Mouse (Mus musculus): ENCODE results near the gene Armt1. TPM values are rescaled to one million over a fixed set of nuclear protein-coding genes. Genes with fewer than 3 reads are reported as not detected.

The Armt1 gene
- 13.9 and 16.8 TPM in 2 replicates for polyA plus RNA-seq (2014; fragmentation: Nextera tagmentation; extraction: Ambion mirVana)

DNA sequence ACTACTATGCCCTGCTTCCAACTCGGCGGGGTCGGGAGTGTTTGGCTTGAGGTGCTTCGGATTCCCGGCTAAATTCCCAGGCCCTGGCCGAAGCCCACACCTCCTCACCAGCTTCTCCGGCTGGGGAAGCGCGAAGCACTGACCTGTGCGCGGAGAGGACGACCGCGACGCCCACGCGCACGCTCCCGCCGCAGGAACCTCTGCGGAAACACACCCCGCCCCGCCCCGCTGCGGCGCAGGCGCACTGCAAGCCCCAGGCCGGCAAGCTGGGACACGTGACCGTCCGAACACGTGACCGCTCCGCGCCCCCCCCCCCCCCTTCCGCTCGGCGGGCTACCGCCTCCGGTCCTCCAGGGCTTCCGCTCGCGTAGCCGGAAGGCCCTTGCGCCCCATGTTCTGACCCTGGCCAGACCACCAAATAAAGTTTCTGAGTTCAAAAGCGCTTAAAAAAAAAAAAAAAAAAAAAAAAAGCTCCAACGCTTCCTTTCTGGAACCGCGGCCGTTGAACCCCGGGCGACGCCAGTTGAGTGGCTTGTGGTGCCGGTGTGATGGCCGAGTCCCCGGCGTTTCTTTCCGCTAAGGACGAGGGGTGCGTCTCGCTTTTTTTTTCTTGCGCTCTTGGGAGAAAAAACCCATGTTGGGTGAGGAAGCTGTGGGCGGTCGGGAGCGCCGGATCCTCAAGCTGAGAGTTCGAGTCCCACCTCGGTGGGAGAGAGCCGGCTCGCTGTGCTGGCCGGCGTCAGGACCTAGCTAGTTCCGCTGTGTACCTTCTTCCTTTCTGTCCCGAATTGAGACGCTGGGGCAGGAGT, at the start of gene Armt1, which contains the start of gene Rmnd1:
Gene Armt1 (plus strand): TSS at position 345 of the 809 bp plus-strand sequence.
Gene Rmnd1 (minus strand): TSS at position 266 of the 809 bp plus-strand sequence.
- H3K36me3 ChIP-seq (ENCODE audit: control insufficient read depth, insufficient read depth, low read length) = peaks cover 37% of the 10 kb centered on the region
- no peaks in the 10 kb centered on the region for H3K9me3 ChIP-seq (ENCODE audit: control insufficient read depth, low read length)
- H3K4me1 ChIP-seq (ENCODE audit: control insufficient read depth in 2 of 2, insufficient read depth in 2 of 2, low read length in 2 of 2) = peaks cover 6 to 19% of the 10 kb centered on the region in 2 experiments; a peak in 3 of 4 replicates
- peak within 1 kb of the TSS; percentile 89 for H3K4me2 ChIP-seq (ENCODE audit: low read length)
- peak within 1 kb of the TSS; percentile 93 for H3K9ac ChIP-seq (ENCODE audit: low read length)
- H3K27ac ChIP-seq (replicated peaks in 1 of 2; ENCODE audit: control insufficient read depth in 1 of 2, insufficient read depth in 1 of 2, low read depth in 2 of 2, low read length in 2 of 2) = peak within 1 kb of the TSS; percentile 71 to 90
- H3K4me3 ChIP-seq (ENCODE audit: control insufficient read depth in 1 of 2, insufficient read depth in 1 of 2, low read depth in 1 of 2, low read length in 2 of 2) = peak within 1 kb of the TSS; percentile 72 to 92
- WGBS = under 1% methylated on average over 69 of the region's 75 CpGs
- peak; percentile 96 for ATAC-seq (ENCODE audit: insufficient number of reproducible peaks, insufficient read depth, low FRiP score, low read depth)
- H3K27me3 ChIP-seq (ENCODE audit: control insufficient read depth, insufficient read depth, low read length) = no peaks in the 10 kb centered on the region

DNA sequence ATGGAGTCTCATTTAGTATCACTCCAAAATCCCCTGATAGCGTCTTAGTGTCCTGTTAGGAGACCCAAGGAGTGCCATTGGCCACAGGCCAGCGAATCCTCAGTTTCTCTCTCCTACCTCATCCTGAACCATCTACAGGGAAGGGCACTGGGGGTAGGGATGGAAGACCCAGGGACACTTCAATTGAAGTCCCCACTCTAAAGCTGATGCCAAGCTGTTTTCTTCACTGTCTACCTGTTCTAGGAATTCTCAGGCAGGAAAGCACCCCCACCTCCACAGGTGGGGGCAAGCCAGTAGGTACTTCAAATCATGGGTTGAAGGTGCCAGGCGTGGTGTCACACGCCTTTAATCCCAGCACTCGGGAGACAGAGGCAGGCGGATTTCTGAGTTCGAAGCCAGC, 48.0 kb upstream of the Armt1 start:
- H3K36me3 ChIP-seq (ENCODE audit: control insufficient read depth, insufficient read depth, low read length) = no peaks in the 10 kb centered on the region
- WGBS = 91% methylated on average over 7 of the region's 7 CpGs

GRCm38 (mm10) chr10:4386609-4387591, 45.4 kb upstream of the Armt1 start:
- Histone ChIP-seq H3K4me1 (ENCODE audit: control insufficient read depth in 2 of 2, insufficient read depth in 2 of 2, low read length in 2 of 2) (peaks cover 9 to 56% of the 10 kb centered on the region in 2 experiments), H3K4me2 (ENCODE audit: low read length) (peak overlapping the region; percentile 95), H3K9me3 (ENCODE audit: control insufficient read depth, low read length) (no peaks in the 10 kb centered on the region), H3K4me3 (ENCODE audit: control insufficient read depth in 1 of 2, insufficient read depth in 1 of 2, low read depth in 1 of 2, low read length in 2 of 2) (peak overlapping the region; percentile 98 to 99), H3K27me3 (ENCODE audit: control insufficient read depth, insufficient read depth, low read length) (no peaks in the 10 kb centered on the region), H3K9ac (ENCODE audit: low read length) (peak overlapping the region; percentile 99), H3K36me3 (ENCODE audit: control insufficient read depth, insufficient read depth, low read length) (no peaks in the 10 kb centered on the region), H3K27ac (replicated peaks in 1 of 2; ENCODE audit: control insufficient read depth in 1 of 2, insufficient read depth in 1 of 2, low read depth in 2 of 2, low read length in 2 of 2) (peak overlapping the region; percentile 88 to 100)
- ATAC-seq (ENCODE audit: insufficient number of reproducible peaks, insufficient read depth, low FRiP score, low read depth) = peak; percentile 91
- under 1% methylated on average over 74 of the region's 133 CpGs for WGBS

More for the DNA sequence above, 48.0 kb upstream of the Armt1 start:
- no peaks in the 10 kb centered on the region for H3K27me3 ChIP-seq (ENCODE audit: control insufficient read depth, insufficient read depth, low read length)
- H3K4me3 ChIP-seq (ENCODE audit: control insufficient read depth in 1 of 2, insufficient read depth in 1 of 2, low read depth in 1 of 2, low read length in 2 of 2) = no peak overlapping the region
- no peaks in the 10 kb centered on the region for H3K9me3 ChIP-seq (ENCODE audit: control insufficient read depth, low read length)
- H3K27ac ChIP-seq (replicated peaks in 1 of 2; ENCODE audit: control insufficient read depth in 1 of 2, insufficient read depth in 1 of 2, low read depth in 2 of 2, low read length in 2 of 2) = no peak overlapping the region
- H3K4me1 ChIP-seq (ENCODE audit: control insufficient read depth in 2 of 2, insufficient read depth in 2 of 2, low read length in 2 of 2) = peaks cover 4 to 30% of the 10 kb centered on the region in 2 experiments
- H3K9ac ChIP-seq (ENCODE audit: low read length) = no peak overlapping the region
- no peak overlapping the region for H3K4me2 ChIP-seq (ENCODE audit: low read length)
- no peak for ATAC-seq (ENCODE audit: insufficient number of reproducible peaks, insufficient read depth, low FRiP score, low read depth)

GRCm38 (mm10) chr10:4387701-4388383, 44.4 kb upstream of the Armt1 start, which contains the start of gene Zbtb2:
Zbtb2 (minus strand) TSS chr10:4388108.
- peak within 1 kb of the TSS; percentile 99 for H3K9ac ChIP-seq (ENCODE audit: low read length)
- no peaks in the 10 kb centered on the region for H3K27me3 ChIP-seq (ENCODE audit: control insufficient read depth, insufficient read depth, low read length)
- no peaks in the 10 kb centered on the region for H3K9me3 ChIP-seq (ENCODE audit: control insufficient read depth, low read length)
- peaks cover 9 to 56% of the 10 kb centered on the region in 2 experiments for H3K4me1 ChIP-seq (ENCODE audit: control insufficient read depth in 2 of 2, insufficient read depth in 2 of 2, low read length in 2 of 2)
- peak within 1 kb of the TSS; percentile 95 for H3K4me2 ChIP-seq (ENCODE audit: low read length)
- peaks cover 7% of the 10 kb centered on the region; the same call in 1 of the 2 replicates for H3K36me3 ChIP-seq (ENCODE audit: control insufficient read depth, insufficient read depth, low read length)
- peak within 1 kb of the TSS; percentile 88 to 100 for H3K27ac ChIP-seq (replicated peaks in 1 of 2; ENCODE audit: control insufficient read depth in 1 of 2, insufficient read depth in 1 of 2, low read depth in 2 of 2, low read length in 2 of 2)
- WGBS = 0% methylated on average over 63 of the region's 87 CpGs
- ATAC-seq (ENCODE audit: insufficient number of reproducible peaks, insufficient read depth, low FRiP score, low read depth) = no peak
- H3K4me3 ChIP-seq (ENCODE audit: control insufficient read depth in 1 of 2, insufficient read depth in 1 of 2, low read depth in 1 of 2, low read length in 2 of 2) = peak within 1 kb of the TSS; percentile 98 to 99

DNA sequence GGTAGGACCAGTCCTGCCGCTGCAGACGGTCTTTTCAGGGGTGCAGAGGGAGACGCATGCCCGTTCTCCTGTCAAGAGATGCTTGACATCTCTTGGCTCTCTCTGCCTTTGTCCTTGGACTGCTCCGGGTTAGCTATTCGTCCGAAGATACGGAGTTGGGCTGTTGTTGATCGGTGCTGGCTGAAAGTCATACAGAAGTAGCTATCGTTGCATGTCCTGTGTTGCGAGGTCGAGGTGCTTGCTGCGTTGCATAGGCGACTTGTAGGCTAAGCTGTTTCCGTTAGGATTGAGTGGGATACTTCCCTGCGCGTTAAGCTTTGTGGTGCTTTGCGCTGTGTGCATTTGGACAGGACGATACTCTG, 43.9 kb upstream of the Armt1 start:
- peak overlapping the region; percentile 98 to 99 for H3K4me3 ChIP-seq (ENCODE audit: control insufficient read depth in 1 of 2, insufficient read depth in 1 of 2, low read depth in 1 of 2, low read length in 2 of 2)
- H3K9me3 ChIP-seq (ENCODE audit: control insufficient read depth, low read length) = no peaks in the 10 kb centered on the region
- peak overlapping the region; percentile 95 for H3K4me2 ChIP-seq (ENCODE audit: low read length)
- WGBS = under 1% methylated on average over 19 of the region's 19 CpGs
- peaks cover 6 to 51% of the 10 kb centered on the region in 2 experiments for H3K4me1 ChIP-seq (ENCODE audit: control insufficient read depth in 2 of 2, insufficient read depth in 2 of 2, low read length in 2 of 2)
- no peak for ATAC-seq (ENCODE audit: insufficient number of reproducible peaks, insufficient read depth, low FRiP score, low read depth)
- H3K27me3 ChIP-seq (ENCODE audit: control insufficient read depth, insufficient read depth, low read length) = no peaks in the 10 kb centered on the region
- peaks cover 12% of the 10 kb centered on the region; the same call in 1 of the 2 replicates for H3K36me3 ChIP-seq (ENCODE audit: control insufficient read depth, insufficient read depth, low read length)
- peak overlapping the region; percentile 99 for H3K9ac ChIP-seq (ENCODE audit: low read length)
- peak overlapping the region; percentile 71 to 100 for H3K27ac ChIP-seq (replicated peaks in 1 of 2; ENCODE audit: control insufficient read depth in 1 of 2, insufficient read depth in 1 of 2, low read depth in 2 of 2, low read length in 2 of 2)

- ATAC-seq (ENCODE audit: insufficient number of reproducible peaks, insufficient read depth, low FRiP score, low read depth) = no peak
- Histone ChIP-seq H3K4me3 (ENCODE audit: control insufficient read depth in 1 of 2, insufficient read depth in 1 of 2, low read depth in 1 of 2, low read length in 2 of 2) (peak overlapping the region; percentile 98 to 99), H3K27me3 (ENCODE audit: control insufficient read depth, insufficient read depth, low read length) (no peaks in the 10 kb centered on the region), H3K9me3 (ENCODE audit: control insufficient read depth, low read length) (no peaks in the 10 kb centered on the region), H3K9ac (ENCODE audit: low read length) (peak overlapping the region; percentile 99), H3K4me2 (ENCODE audit: low read length) (peak overlapping the region; percentile 95), H3K4me1 (ENCODE audit: control insufficient read depth in 2 of 2, insufficient read depth in 2 of 2, low read length in 2 of 2) (peaks cover 6 to 44% of the 10 kb centered on the region in 2 experiments), H3K27ac (replicated peaks in 1 of 2; ENCODE audit: control insufficient read depth in 1 of 2, insufficient read depth in 1 of 2, low read depth in 2 of 2, low read length in 2 of 2) (peak overlapping the region in 1 of 2 experiments; percentile 100; a peak in 2 of 4 replicates), H3K36me3 (ENCODE audit: control insufficient read depth, insufficient read depth, low read length) (peaks cover 18% of the 10 kb centered on the region)
- WGBS = 5% methylated on average over 10 of the region's 10 CpGs
These were observed 43.2 kb upstream of the Armt1 start for GRCm38 (mm10) chr10:4389036-4389435.

Data from heart, embryonic 14.5 days (tissue).